Mouse (Mus musculus) heart, embryonic 14.5 days (tissue): ENCODE data around the gene Camsap1. TPM values are rescaled to one million over a fixed set of nuclear protein-coding genes. Genes with fewer than 3 reads are reported as not detected.
A peak's percentile ranks its signal among the peaks of the same experiment; 100 is the strongest.

Experiments used
- ATAC-seq: fragments of 200-750 bp; cut with Nextera tagmentation; 2 replicates; pipeline ENCODE4 v1.8.0; 2017; ENCODE audit warnings: low read depth, moderate TSS enrichment; ENCODE audit not compliant: insufficient number of reproducible peaks, insufficient read depth, low FRiP score
- H3K27ac ChIP-seq, 2 experiments: fragments of 200-500 bp in 1 of 2; fragments of 300-500 bp in 1 of 2; sonication (generic) in 1 of 2; replicated peaks in 1 of 2; 2 replicates each; pipeline ENCODE4 v1.5.1; 2012 to 2014; ENCODE audit warnings: low read depth in 2 of 2, low read length in 2 of 2, control low read depth in 1 of 2, mild to moderate bottlenecking in 1 of 2, mixed read lengths in 1 of 2; ENCODE audit not compliant: control insufficient read depth in 1 of 2, insufficient read depth in 1 of 2
- H3K27me3 ChIP-seq: fragments of 300-500 bp; sonication (generic); 2 replicates; pipeline ENCODE4 v1.6.1; 2014; ENCODE audit warnings: mild to moderate bottlenecking, low read length, control low read depth; ENCODE audit not compliant: control insufficient read depth, insufficient read depth
- H3K36me3 ChIP-seq: fragments of 300-500 bp; sonication (generic); 2 replicates; pipeline ENCODE4 v1.6.1; 2014; ENCODE audit warnings: mild to moderate bottlenecking, control low read depth, low read length, mixed read lengths; ENCODE audit not compliant: control insufficient read depth, insufficient read depth
- H3K4me1 ChIP-seq, 2 experiments: fragments of 200-500 bp in 1 of 2; fragments of 300-500 bp in 1 of 2; sonication (generic) in 1 of 2; 2 replicates each; pipeline ENCODE4 v1.6.1; 2012 to 2014; ENCODE audit warnings: low read length in 2 of 2, control low read depth in 1 of 2, mixed read lengths in 1 of 2; ENCODE audit not compliant: control insufficient read depth in 2 of 2, insufficient read depth in 2 of 2
- H3K4me2 ChIP-seq: fragments of 300-500 bp; sonication (generic); 2 replicates; pipeline ENCODE4 v1.6.1; 2014; ENCODE audit warnings: mild to moderate bottlenecking, low read length
- H3K4me3 ChIP-seq, 2 experiments: fragments of 200-500 bp in 1 of 2; fragments of 300-500 bp in 1 of 2; sonication (generic) in 1 of 2; 2 replicates each; pipeline ENCODE4 v1.5.1; 2012 to 2014; ENCODE audit warnings: low read length in 2 of 2, mild to moderate bottlenecking in 2 of 2, control low read depth in 1 of 2, low read depth in 1 of 2, moderate library complexity in 1 of 2; ENCODE audit not compliant: control insufficient read depth in 1 of 2, insufficient read depth in 1 of 2
- H3K9ac ChIP-seq: fragments of 300-500 bp; sonication (generic); 2 replicates; pipeline ENCODE4 v1.6.1; 2014; ENCODE audit warnings: mild to moderate bottlenecking, low read length
- H3K9me3 ChIP-seq: fragments of 300-500 bp; sonication (generic); 2 replicates; pipeline ENCODE4 v1.6.1; 2016; ENCODE audit warnings: low read length, control low read depth; ENCODE audit not compliant: control insufficient read depth
- WGBS: fragments of 180-500 bp; shearing (Covaris S2); extraction: QIAGEN DNeasy Blood & Tissue Kit; methylation state at CpG from one replicate; pipeline ENCODE4 v1.1.7; 2014; 5-methylcytosine and 5-hydroxymethylcytosine counted together
- polyA plus RNA-seq: library from polyadenylated mRNA; unstranded; fragments of >200 nt; fragmentation: Nextera tagmentation; extraction: Ambion mirVana; gene quantifications from 2 replicates; pipeline ENCODE4 v1.2.1, GENCODE M21; 2014

Camsap1 gene
- polyA plus RNA-seq, 1 experiment from 2014 or later = 15.5 TPM

- no peaks in the 10 kb centered on the region for H3K27me3 ChIP-seq
- peak overlapping the region; percentile 89 to 96 for H3K27ac ChIP-seq
- 1% methylated on average over 38 of the region's 38 CpGs for WGBS
Observed at GRCm38 (mm10) chr2:26020714-26021560, 37.9 kb upstream of the Camsap1 start.

GRCm38 (mm10) chr2:26019923-26020322, 36.8 kb upstream of the Camsap1 start:
- peaks cover 30% of the 10 kb centered on the region for H3K36me3 ChIP-seq
- H3K4me3 ChIP-seq = peak overlapping the region in 1 of 2 experiments; percentile 71; a peak in 2 of 4 replicates
- peak overlapping the region; percentile 85 for H3K9ac ChIP-seq
- 73% methylated on average over 3 of the region's 3 CpGs for WGBS
- peaks cover 11 to 29% of the 10 kb centered on the region in 2 experiments for H3K4me1 ChIP-seq
- H3K27ac ChIP-seq = no peak overlapping the region; a peak in 1 of 4 replicates
- H3K4me2 ChIP-seq = peak overlapping the region; percentile 80
- no peaks in the 10 kb centered on the region for H3K9me3 ChIP-seq
- no peaks in the 10 kb centered on the region for H3K27me3 ChIP-seq
- no peak for ATAC-seq

More at GRCm38 (mm10) chr2:26020714-26021560, 37.9 kb upstream of the Camsap1 start:
- H3K4me2 ChIP-seq = peak overlapping the region; percentile 80
- peak overlapping the region; percentile 71 to 79 for H3K4me3 ChIP-seq
- peak; percentile 45 for ATAC-seq
- H3K36me3 ChIP-seq = peaks cover 20% of the 10 kb centered on the region
- H3K4me1 ChIP-seq = peaks cover 11 to 29% of the 10 kb centered on the region in 2 experiments
- H3K9ac ChIP-seq = peak overlapping the region; percentile 85
- H3K9me3 ChIP-seq = no peaks in the 10 kb centered on the region

- ATAC-seq = no peak
- H3K27me3 ChIP-seq = no peaks in the 10 kb centered on the region
- 57% methylated on average over 4 of the region's 4 CpGs for WGBS
- H3K4me1 ChIP-seq = peaks cover 11 to 29% of the 10 kb centered on the region in 2 experiments
- H3K36me3 ChIP-seq = peaks cover 56% of the 10 kb centered on the region
- H3K9ac ChIP-seq = no peak overlapping the region
- no peak overlapping the region for H3K4me2 ChIP-seq
- H3K4me3 ChIP-seq = no peak overlapping the region
- H3K27ac ChIP-seq = no peak overlapping the region
- H3K9me3 ChIP-seq = no peaks in the 10 kb centered on the region
Observed at GRCm38 (mm10) chr2:26017326-26017725, 34.2 kb upstream of the Camsap1 start.

- Histone ChIP-seq H3K4me1 (peaks cover 2 to 9% of the 10 kb centered on the region in 2 experiments; a peak in 1 of 4 replicates), H3K9me3 (no peaks in the 10 kb centered on the region), H3K4me3 (no peak overlapping the region), H3K27me3 (no peaks in the 10 kb centered on the region), H3K36me3 (peaks cover 92% of the 10 kb centered on the region), H3K9ac (no peak overlapping the region), H3K4me2 (no peak overlapping the region), H3K27ac (no peak overlapping the region)
- 86% methylated on average over 3 of the region's 3 CpGs for WGBS
- ATAC-seq = no peak
Observed at GRCm38 (mm10) chr2:26013674-26014073, 30.6 kb upstream of the Camsap1 start.

- Histone ChIP-seq H3K9me3 (no peaks in the 10 kb centered on the region), H3K27ac (no peak overlapping the region), H3K4me2 (no peak overlapping the region), H3K36me3 (peaks cover 100% of the 10 kb centered on the region), H3K9ac (no peak overlapping the region), H3K4me3 (no peak overlapping the region), H3K27me3 (no peaks in the 10 kb centered on the region), H3K4me1 (no peaks in the 10 kb centered on the region)
- no peak for ATAC-seq
- 89% methylated on average over 1 of the region's 1 CpGs for WGBS
Observed at GRCm38 (mm10) chr2:26011420-26011819, 28.3 kb upstream of the Camsap1 start.

- Histone ChIP-seq H3K4me3 (no peak overlapping the region), H3K4me1 (no peaks in the 10 kb centered on the region), H3K27me3 (no peaks in the 10 kb centered on the region), H3K27ac (no peak overlapping the region), H3K9me3 (no peaks in the 10 kb centered on the region), H3K36me3 (peaks cover 98% of the 10 kb centered on the region), H3K9ac (no peak overlapping the region), H3K4me2 (no peak overlapping the region)
- 75% methylated on average over 2 of the region's 2 CpGs for WGBS
- ATAC-seq = no peak
Observed at GRCm38 (mm10) chr2:26002001-26002400, 18.9 kb upstream of the Camsap1 start.

GRCm38 (mm10) chr2:26001136-26001535, 18.1 kb upstream of the Camsap1 start:
- no peak overlapping the region for H3K4me3 ChIP-seq
- 89% methylated on average over 5 of the region's 5 CpGs for WGBS
- no peaks in the 10 kb centered on the region for H3K9me3 ChIP-seq
- H3K4me2 ChIP-seq = no peak overlapping the region
- no peak for ATAC-seq
- H3K36me3 ChIP-seq = peaks cover 97% of the 10 kb centered on the region
- H3K9ac ChIP-seq = no peak overlapping the region
- no peak overlapping the region for H3K27ac ChIP-seq
- no peaks in the 10 kb centered on the region for H3K27me3 ChIP-seq
- H3K4me1 ChIP-seq = no peaks in the 10 kb centered on the region
